Comparison of ENCODE assay signal across 11 mouse cellular contexts in genomic region chr7:125722127-125722526, GRCm38 (mm10). TPM values are rescaled to one million over a fixed set of nuclear protein-coding genes. Genes with fewer than 3 reads are reported as not detected.
DNase-seq lines count a peak whose midpoint lies in the region; ATAC-seq and TF ChIP-seq lines count a peak whose summit lies in the region.
"Had no signal": no experiment of that assay in that cellular context is flagged by ENCODE, and none has a peak within 500 bp of the region (broad histone marks: within the 10 kb centered on the region; RNA-seq: fewer than 3 reads in every experiment).

No protein-coding gene starts in this region.

- no peak overlapping the region for H3K4me3 ChIP-seq in kidney, postnatal 0 days (replicated peaks; ENCODE audit: low read depth, low read length)
- H3K4me3 ChIP-seq in cortical plate, adult 2 months (ENCODE audit: insufficient read depth, low read length): no peak overlapping the region
- H3K4me3 ChIP-seq: liver, embryonic 13.5 days had no signal

- ATAC-seq in kidney, postnatal 0 days (replicated peaks; ENCODE audit: low FRiP score, low read depth): no peak

- H3K27me3 ChIP-seq in kidney, postnatal 0 days (ENCODE audit: insufficient read depth, low read length): no peaks in the 10 kb centered on the region
- H3K27me3 ChIP-seq: liver, embryonic 13.5 days had no signal

- H3K4me2 ChIP-seq in kidney, postnatal 0 days (ENCODE audit: low read length): no peak overlapping the region
- H3K4me2 ChIP-seq: liver, embryonic 13.5 days had no signal

- intact Hi-C loops in gastrocnemius, postnatal 14 days (cut with DNase I; ENCODE audit: low total_unique reads): no loop called here

- TF ChIP-seq CTCF in kidney, postnatal 0 days (IDR thresholded peaks at IDR 0.05; ENCODE audit: low read depth): peak; percentile 46
- 0 out of 2 replicates have a peak, but pooled peaks have one; percentile 2 for TF ChIP-seq CTCF in cortical plate, adult 2 months (IDR thresholded peaks at IDR 0.05; ENCODE audit: extremely low read depth, insufficient read depth, low read length)

- no peaks in the 10 kb centered on the region for H3K36me3 ChIP-seq in kidney, postnatal 0 days (ENCODE audit: insufficient read depth, low read length)
- H3K36me3 ChIP-seq: liver, embryonic 13.5 days had no signal

- no peaks in the 10 kb centered on the region for H3K4me1 ChIP-seq in kidney, postnatal 0 days (replicated peaks; ENCODE audit: insufficient read depth, low read length)
- H3K4me1 ChIP-seq in cortical plate, adult 2 months (ENCODE audit: control insufficient read depth, insufficient read depth, low read length): peaks cover 4% of the 10 kb centered on the region

- no peak for TF ChIP-seq POLR2A in cortical plate, adult 2 months (IDR thresholded peaks at IDR 0.05; ENCODE audit: extremely low read depth, insufficient read depth, low read length)

- H3K9ac ChIP-seq in kidney, postnatal 0 days (ENCODE audit: low read depth, low read length): no peak overlapping the region
- H3K9ac ChIP-seq: liver, embryonic 13.5 days had no signal

- H3K27ac ChIP-seq in kidney, postnatal 0 days: no peak overlapping the region
- no peak overlapping the region for H3K27ac ChIP-seq in cortical plate, adult 2 months (ENCODE audit: insufficient read depth, low read length)
- H3K27ac ChIP-seq: liver, embryonic 13.5 days had no signal

- no peaks in the 10 kb centered on the region for H3K9me3 ChIP-seq in kidney, postnatal 0 days (replicated peaks; ENCODE audit: low read length)
- H3K9me3 ChIP-seq: liver, embryonic 13.5 days had no signal

- peak; percentile 16 for DNase-seq in adrenal gland, postnatal 25 days
- no peak for DNase-seq in adrenal gland, adult 2 months
- no peak for DNase-seq in kidney, postnatal 0 days (ENCODE audit: low spot score)
- no peak for DNase-seq in kidney, adult 18-20 months
- peak; percentile 18 for DNase-seq in 416B (ENCODE audit: low read depth)
- DNase-seq in spleen, adult 12 weeks (ENCODE audit: low spot score): no peak
- no peak for DNase-seq in gastrocnemius, postnatal 14 days
- DNase-seq: cerebellum, adult 2 months; gastrocnemius, postnatal 10 days; liver, embryonic 13.5 days had no signal

RNA-seq across cellular contexts. Expression of gene D430042O09Rik, which starts 14.4 kb away (rescaled TPM):
- total RNA-seq in adrenal gland, postnatal 25 days (2021): 27.3 and 37.0 TPM in 2 replicates
- total RNA-seq in adrenal gland, adult 2 months (2021): 10 to 100 TPM; 26.7 to 28.9 TPM
- polyA plus RNA-seq in adrenal gland, adult 2 months (2012; rRNA removed): 12.8 and 14.6 TPM in 2 replicates
- 4.4 and 4.8 TPM in 2 replicates for polyA plus RNA-seq in kidney, postnatal 0 days (2015; fragmentation: Nextera tagmentation; extraction: Ambion mirVana)
- polyA plus RNA-seq in cortical plate, adult 2 months (2012; rRNA removed): 17.3 and 17.9 TPM in 2 replicates
- 1 to 10 TPM; 5.2 to 6.4 TPM for total RNA-seq in gastrocnemius, postnatal 14 days (2021)

RNA-seq across cellular contexts. Expression of gene Gtf3c1, which starts 14.5 kb away (rescaled TPM):
- 80.2 and 89.2 TPM in 2 replicates for total RNA-seq in adrenal gland, postnatal 25 days (2021)
- 10 to 100 TPM; 61.4 to 65.6 TPM for total RNA-seq in adrenal gland, adult 2 months (2021)
- polyA plus RNA-seq in adrenal gland, adult 2 months (2012; rRNA removed): 69.0 and 79.4 TPM in 2 replicates
- polyA plus RNA-seq in kidney, postnatal 0 days (2015; fragmentation: Nextera tagmentation; extraction: Ambion mirVana): 15.6 and 17.8 TPM in 2 replicates
- 54.2 and 56.0 TPM in 2 replicates for polyA plus RNA-seq in cortical plate, adult 2 months (2012; rRNA removed)
- total RNA-seq in gastrocnemius, postnatal 14 days (2021): 10 to 100 TPM; 29.9 to 31.9 TPM

Comparison
In these comparisons a context has a peak if more than half of its experiments do, and no peak if none do; other contexts are left out.
1. DNase-seq: peak in adrenal gland, postnatal 25 days (single experiment) and 416B (single experiment); none in adrenal gland, adult 2 months (single experiment), kidney, postnatal 0 days (single experiment), kidney, adult 18-20 months (single experiment), spleen, adult 12 weeks (single experiment) and gastrocnemius, postnatal 14 days (single experiment).